Mouse (Mus musculus) left cerebral cortex, adult 11 months (tissue): ENCODE measurements around the gene Rims1.

Experiments used
- DNase-seq: peaks from one replicate; pipeline ENCODE4 v3.0.0; 2022; ENCODE audit warnings: low spot score

Rims1 gene

DNA sequence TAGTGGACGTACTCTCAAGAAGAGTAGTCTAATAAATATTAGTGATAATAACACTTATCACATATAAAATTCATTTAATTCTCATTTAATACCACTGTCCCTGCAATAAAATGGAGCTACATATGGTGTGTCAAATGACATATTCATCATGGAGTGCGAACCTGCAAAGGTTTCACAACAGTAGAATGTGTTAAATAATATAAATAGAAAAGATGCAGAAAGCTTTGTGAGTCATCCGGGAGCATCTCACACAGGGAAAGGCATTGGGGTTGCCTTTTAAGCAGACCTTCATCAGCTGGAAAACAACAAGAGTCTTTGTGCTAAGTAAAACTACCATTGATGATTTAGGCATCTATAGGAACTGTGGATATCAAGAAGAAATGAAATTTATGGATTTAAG is 220.2 kb downstream of the Rims1 start:
- DNase-seq: no peak

DNA sequence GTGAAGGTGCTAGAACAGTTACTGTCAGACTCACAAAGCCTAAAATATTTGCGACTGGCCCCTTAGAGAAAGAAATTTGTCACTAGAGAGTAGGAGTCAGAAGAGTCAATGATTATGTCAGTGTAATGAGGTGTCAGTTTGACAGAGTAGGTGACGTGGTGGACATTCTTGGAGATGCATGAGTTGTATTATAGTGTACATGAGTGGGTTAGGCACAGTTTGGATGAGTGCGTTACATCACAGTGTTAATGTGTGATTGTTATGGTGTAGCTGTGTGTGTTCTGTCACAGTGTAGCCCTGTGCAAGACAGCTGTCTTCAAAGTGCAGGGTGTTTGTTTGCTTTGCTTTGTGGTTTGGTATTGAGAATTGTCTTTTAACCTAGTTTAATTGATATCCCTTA is 226.3 kb downstream of the Rims1 start:
- DNase-seq: no peak

DNA sequence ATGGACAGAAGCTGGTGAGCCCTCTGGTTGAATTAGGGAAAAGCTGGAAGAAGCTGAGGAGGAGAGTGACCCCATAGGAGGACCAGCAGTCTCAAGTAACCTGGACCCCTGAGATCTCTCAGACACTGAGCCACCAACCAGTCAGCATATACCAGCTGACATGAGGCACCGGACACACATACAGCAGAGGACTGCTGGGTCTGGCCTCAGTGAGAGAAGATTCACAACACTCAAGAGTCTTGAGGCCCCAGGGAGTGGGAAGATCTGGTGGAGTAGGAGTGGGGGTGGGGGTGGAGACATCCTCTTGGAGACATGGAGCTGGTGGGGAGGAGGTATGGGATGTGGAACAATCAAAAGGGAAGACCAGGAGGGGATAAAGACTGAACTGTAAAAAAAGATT is 233.1 kb downstream of the Rims1 start:
- no peak for DNase-seq

GRCm38 (mm10) chr1:22546273-22546672 is 259.5 kb downstream of the Rims1 start:
- no peak for DNase-seq

GRCm38 (mm10) chr1:22538129-22538528 is 267.7 kb downstream of the Rims1 start:
- DNase-seq: no peak

DNA sequence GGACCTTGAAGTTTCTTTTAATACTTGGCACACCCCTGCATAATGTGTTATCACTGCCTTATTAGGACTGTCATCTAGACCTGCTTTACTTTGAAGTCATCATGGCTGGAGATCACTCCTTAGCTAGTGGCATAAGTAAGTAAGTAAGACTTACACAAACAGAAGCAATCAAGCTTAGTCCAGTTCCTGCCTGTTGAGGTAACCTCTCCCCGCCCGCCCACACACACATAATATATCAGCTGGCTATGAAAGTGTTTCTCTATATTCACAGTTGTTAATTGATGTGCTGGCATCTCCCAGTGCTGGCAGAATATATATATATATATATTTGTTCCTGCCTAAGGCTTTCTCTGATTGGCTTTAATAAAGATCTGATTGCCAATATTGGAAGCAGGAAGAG is 269.0 kb downstream of the Rims1 start:
- DNase-seq: no peak

DNA sequence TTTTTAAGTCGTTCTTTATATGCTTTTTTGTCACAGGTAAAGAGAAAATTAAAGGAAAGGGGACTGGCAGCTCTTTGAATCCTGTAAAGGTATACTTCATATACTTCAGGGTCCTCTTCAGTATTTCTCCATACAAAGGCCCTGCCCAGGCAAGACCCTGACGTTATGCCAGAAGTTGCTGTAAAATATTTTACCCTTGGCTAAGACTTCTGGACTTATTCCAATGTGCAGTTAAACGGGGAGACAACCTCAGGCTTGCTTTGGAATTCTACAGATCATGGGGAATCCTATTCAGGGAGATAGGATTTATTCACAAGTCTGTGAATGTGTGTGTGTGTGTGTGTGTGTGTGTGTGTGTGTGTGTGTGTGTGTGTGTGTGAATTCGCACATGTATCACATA is 270.7 kb downstream of the Rims1 start:
- no peak for DNase-seq

GRCm38 (mm10) chr1:22533146-22534096 is 272.4 kb downstream of the Rims1 start:
- DNase-seq: no peak

GRCm38 (mm10) chr1:22515103-22515502 is 290.7 kb downstream of the Rims1 start:
- DNase-seq: no peak

DNA sequence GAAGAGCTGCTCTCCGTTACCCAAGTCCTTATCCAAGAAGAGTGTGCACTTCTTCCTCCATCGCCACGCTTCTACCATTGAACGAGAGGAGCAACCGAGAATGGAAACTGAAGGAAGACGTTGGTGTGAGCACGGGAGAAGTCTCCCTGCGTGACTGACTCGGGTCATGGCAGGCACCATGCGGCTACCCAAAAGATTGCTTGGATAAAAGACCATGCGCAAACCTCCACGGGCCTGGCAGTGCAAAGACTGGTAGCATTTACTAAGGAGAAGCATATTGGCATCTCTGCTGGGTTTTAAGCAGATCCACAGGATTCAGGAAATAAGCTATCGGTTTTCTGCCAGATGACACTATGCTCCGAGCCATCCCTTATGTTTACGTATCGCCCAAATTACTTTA is 293.4 kb downstream of the Rims1 start:
- DNase-seq: no peak

DNA sequence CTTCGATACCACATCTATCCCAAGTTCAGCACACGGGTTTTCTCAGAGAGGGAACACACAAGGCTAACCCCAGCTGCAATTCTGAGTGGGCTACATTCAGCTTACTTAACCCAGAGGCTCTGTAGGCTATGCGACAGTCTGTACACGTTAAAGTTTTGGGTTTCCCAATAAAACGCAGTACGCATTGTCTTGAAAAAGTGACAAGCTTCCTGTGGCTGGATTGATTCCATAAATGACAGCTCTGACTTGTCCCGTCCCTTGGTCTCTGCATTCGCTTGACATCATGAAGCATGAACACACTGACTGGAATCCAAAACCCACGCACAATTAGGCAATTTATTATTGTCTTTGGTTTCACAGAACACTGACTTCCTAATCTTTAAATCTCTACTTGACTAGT is 294.2 kb downstream of the Rims1 start:
- no peak for DNase-seq

DNA sequence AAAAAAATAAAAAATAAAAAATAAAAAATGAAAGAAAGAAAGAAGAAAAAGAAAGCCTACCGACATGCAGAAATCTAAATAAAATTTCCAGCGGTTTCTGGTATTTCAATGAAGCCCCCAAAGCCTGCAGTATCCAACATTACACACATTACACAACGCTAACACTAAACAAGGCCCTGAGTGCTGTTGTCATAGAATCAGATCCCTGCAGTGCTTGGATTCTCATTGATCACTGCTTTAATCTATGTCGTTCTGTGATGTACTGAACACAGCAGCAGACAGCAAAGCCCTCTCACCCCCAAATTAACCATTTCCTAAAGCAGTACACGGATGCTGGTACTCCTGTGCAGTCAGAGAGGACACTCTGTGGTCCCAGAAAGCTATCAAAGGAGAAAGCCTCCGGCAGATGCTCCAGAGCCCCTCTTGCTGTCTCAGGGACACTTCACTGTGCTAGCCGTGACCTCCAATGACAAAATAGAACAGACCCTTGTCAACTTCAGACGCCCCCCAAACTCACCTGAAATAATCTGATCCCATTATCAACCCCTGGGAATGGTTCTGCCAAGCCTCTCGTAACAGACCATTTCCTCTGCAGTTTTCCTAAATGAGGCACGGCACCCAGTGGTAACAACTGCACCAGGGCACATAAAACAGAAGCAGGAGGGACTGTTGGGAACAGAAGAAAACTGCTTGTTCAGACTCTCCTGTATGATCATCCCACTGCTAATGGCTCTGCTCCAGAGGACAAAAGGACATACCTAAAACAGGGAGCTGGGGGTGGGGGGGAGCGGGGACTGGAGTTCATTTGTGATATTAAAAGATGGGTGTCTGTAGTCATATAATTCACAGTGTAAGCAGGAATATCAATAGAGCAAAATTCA is 296.8 kb downstream of the Rims1 start:
- no peak for DNase-seq

DNA sequence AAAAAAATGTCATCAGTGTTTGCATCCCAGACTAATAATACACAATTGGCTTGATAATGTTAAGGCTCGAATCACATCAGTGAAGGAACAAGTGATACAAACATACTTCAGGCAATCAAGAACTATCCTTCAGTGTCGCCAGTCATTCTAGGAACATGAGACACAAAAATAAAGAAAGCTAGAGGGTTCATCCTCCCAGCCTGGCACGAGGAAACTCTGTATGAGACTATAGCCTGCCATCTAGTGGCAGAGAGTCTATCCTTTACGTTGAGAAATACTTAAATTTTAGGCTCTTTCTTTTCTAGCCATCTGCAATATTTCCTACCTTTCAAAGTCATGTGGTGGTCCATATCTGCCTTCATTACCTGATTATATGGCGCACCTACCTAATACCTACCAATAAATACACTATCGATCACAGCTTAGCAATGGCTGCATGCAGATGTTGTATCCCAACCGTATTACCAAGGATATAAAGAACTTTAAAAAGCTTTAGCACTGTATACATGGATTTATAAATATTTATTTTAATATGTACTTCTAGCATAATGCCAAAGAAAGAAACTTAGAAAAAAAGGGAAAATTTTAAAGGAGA is 318.4 kb downstream of the Rims1 start:
- no peak for DNase-seq

DNA sequence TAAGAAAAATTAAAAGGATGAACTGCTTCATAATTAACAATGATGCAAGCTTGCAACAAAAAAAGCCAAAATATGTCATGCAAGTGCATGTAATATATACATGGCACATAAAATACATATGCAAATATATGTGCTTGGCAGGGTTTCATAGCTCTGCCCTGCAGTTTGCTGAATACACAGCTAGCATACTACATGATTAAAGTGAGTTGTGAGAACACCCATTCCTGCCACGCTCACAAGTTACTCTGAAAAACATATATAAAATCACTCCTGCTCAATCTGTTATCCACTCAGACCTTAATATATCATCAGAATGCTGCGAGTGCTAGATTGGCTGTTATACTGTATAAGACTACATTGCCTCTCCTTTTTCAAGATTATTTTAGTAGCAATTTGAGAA is 329.6 kb downstream of the Rims1 start:
- no peak for DNase-seq

DNA sequence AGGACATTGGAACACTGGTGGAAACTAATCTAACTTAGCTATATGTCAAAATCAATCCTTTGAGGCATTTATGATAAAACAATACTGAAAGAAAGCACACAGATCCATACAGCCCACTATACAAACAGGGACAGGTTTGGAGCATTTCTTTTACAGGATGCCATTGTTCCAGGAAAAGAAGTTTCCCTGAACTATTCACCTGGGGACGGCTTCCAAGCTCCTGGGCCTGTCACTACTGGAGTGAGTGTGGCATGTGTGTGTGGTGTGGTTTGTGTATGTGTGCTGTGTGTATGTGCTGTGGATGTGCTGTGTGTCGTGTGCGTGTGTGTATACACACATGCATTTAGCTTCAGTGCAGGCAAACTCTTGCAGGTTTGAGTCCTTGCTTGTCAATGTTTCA is 338.8 kb downstream of the Rims1 start:
- DNase-seq: no peak

DNA sequence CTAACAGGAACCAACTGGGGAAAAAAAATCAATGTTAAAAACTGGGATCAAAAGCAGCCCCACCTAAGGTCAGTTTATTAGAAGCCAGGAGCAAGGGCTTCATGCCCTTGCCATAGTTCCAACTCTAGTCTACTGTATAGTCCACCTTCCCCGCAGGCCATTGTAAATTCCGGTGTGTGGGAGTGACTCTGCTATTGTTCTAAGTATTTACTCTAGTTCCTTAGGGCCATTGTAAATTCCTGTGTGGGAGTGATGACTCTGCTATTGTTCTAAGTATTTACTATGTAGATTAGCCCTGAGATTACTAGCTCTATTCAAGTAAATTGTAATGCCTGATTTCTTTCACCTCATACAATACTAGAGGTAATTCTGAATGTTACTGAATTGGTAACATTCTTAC is 339.2 kb downstream of the Rims1 start:
- DNase-seq: no peak

- no peak for DNase-seq
These were observed 381.8 kb downstream of the Rims1 start for GRCm38 (mm10) chr1:22424020-22424419.

GRCm38 (mm10) chr1:22422102-22422501 is 383.7 kb downstream of the Rims1 start:
- no peak for DNase-seq

GRCm38 (mm10) chr1:22410173-22410572 is 395.6 kb downstream of the Rims1 start:
- no peak for DNase-seq

GRCm38 (mm10) chr1:22386361-22386760 is 419.4 kb downstream of the Rims1 start:
- no peak for DNase-seq

- no peak for DNase-seq
These were observed 428.1 kb downstream of the Rims1 start for GRCm38 (mm10) chr1:22377652-22378051.

- no peak for DNase-seq
These were observed 428.7 kb downstream of the Rims1 start for GRCm38 (mm10) chr1:22377062-22377461.

- DNase-seq: no peak
These were observed 449.6 kb downstream of the Rims1 start for GRCm38 (mm10) chr1:22356209-22356608.
